Mouse (Mus musculus): ENCODE data around the gene Npat. TPM values are rescaled to one million over a fixed set of nuclear protein-coding genes. Genes with fewer than 3 reads are reported as not detected.

The Npat gene
- total and polyA plus RNA-seq, 2 experiments from 2014 or later: 7.8 to 11.3 TPM

DNA sequence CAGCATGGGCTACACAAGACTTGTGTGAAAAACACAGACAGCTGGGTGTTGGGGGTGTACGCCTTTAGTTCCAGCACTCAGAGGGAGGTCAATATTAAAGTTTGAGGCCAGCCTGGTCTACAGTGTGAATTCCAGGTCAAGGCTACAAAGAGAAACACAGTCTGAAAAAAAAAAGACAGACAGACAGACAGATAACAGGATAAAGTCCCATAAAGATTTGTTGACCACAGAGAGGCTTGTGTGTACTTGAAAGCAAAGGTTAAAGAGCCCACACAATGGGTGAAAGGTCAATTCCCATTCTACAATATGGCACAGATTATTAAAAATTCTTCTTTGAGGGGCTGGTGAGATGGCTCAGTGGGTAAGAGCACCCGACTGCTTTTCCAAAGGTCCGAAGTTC lies 70.3 kb downstream of the Npat start:
- WGBS: 98% methylated on average over 3 of the region's 3 CpGs
- no peak for DNase-seq (ENCODE audit: low spot score)

GRCm38 (mm10) chr9:53607816-53608215 lies 71.0 kb downstream of the Npat start:
- Histone ChIP-seq H3K27me3 (ENCODE audit: insufficient read depth, low read length) (no peaks in the 10 kb centered on the region), H3K36me3 (ENCODE audit: insufficient read depth, low read length) (no peaks in the 10 kb centered on the region), H3K9ac (replicated peaks; ENCODE audit: low read length, poor library complexity, severe bottlenecking) (no peak overlapping the region), H3K4me2 (ENCODE audit: low read depth, low read length, poor library complexity, severe bottlenecking) (no peak overlapping the region), H3K4me3 (ENCODE audit: low read depth, low read length) (no peak overlapping the region), H3K9me3 (ENCODE audit: low read length) (no peaks in the 10 kb centered on the region), H3K27ac (ENCODE audit: low read depth, low read length) (no peak overlapping the region), H3K4me1 (ENCODE audit: insufficient read depth, low read length) (peaks cover 8% of the 10 kb centered on the region; the same call in 1 of the 2 replicates)
- TF ChIP-seq CTCF (IDR thresholded peaks at IDR 0.05): no peak
- no peak for ATAC-seq (ENCODE audit: low FRiP score)
- no peak for DNase-seq (ENCODE audit: low spot score)
- 94% methylated on average over 4 of the region's 4 CpGs for WGBS

More for the DNA sequence above, 70.3 kb downstream of the Npat start:
- Histone ChIP-seq H3K4me3 (ENCODE audit: low read depth, low read length) (no peak overlapping the region), H3K4me1 (ENCODE audit: insufficient read depth, low read length) (peaks cover 8% of the 10 kb centered on the region; the same call in 1 of the 2 replicates), H3K27ac (ENCODE audit: low read depth, low read length) (no peak overlapping the region), H3K4me2 (ENCODE audit: low read depth, low read length, poor library complexity, severe bottlenecking) (no peak overlapping the region), H3K36me3 (ENCODE audit: insufficient read depth, low read length) (no peaks in the 10 kb centered on the region), H3K9me3 (ENCODE audit: low read length) (no peaks in the 10 kb centered on the region), H3K9ac (replicated peaks; ENCODE audit: low read length, poor library complexity, severe bottlenecking) (no peak overlapping the region), H3K27me3 (ENCODE audit: insufficient read depth, low read length) (no peaks in the 10 kb centered on the region)
- no peak for ATAC-seq (ENCODE audit: low FRiP score)
- TF ChIP-seq CTCF (IDR thresholded peaks at IDR 0.05): no peak

GRCm38 (mm10) chr9:53609306-53609967 lies 72.6 kb downstream of the Npat start:
- H3K4me2 ChIP-seq (ENCODE audit: low read depth, low read length, poor library complexity, severe bottlenecking): peak overlapping the region; percentile 80
- WGBS: 69% methylated on average over 12 of the region's 12 CpGs
- no peaks in the 10 kb centered on the region for H3K9me3 ChIP-seq (ENCODE audit: low read length)
- peak overlapping the region; percentile 77 for H3K27ac ChIP-seq (ENCODE audit: low read depth, low read length)
- DNase-seq (ENCODE audit: low spot score) (peak; percentile 28), ATAC-seq (ENCODE audit: low FRiP score) (no peak)
- peak overlapping the region; percentile 78 for H3K4me3 ChIP-seq (ENCODE audit: low read depth, low read length)
- H3K4me1 ChIP-seq (ENCODE audit: insufficient read depth, low read length): peaks cover 8% of the 10 kb centered on the region; the same call in 1 of the 2 replicates
- no peaks in the 10 kb centered on the region for H3K27me3 ChIP-seq (ENCODE audit: insufficient read depth, low read length)
- H3K36me3 ChIP-seq (ENCODE audit: insufficient read depth, low read length): no peaks in the 10 kb centered on the region
- no peak for TF ChIP-seq CTCF (IDR thresholded peaks at IDR 0.05)
- peak overlapping the region; percentile 95 for H3K9ac ChIP-seq (replicated peaks; ENCODE audit: low read length, poor library complexity, severe bottlenecking)

DNA sequence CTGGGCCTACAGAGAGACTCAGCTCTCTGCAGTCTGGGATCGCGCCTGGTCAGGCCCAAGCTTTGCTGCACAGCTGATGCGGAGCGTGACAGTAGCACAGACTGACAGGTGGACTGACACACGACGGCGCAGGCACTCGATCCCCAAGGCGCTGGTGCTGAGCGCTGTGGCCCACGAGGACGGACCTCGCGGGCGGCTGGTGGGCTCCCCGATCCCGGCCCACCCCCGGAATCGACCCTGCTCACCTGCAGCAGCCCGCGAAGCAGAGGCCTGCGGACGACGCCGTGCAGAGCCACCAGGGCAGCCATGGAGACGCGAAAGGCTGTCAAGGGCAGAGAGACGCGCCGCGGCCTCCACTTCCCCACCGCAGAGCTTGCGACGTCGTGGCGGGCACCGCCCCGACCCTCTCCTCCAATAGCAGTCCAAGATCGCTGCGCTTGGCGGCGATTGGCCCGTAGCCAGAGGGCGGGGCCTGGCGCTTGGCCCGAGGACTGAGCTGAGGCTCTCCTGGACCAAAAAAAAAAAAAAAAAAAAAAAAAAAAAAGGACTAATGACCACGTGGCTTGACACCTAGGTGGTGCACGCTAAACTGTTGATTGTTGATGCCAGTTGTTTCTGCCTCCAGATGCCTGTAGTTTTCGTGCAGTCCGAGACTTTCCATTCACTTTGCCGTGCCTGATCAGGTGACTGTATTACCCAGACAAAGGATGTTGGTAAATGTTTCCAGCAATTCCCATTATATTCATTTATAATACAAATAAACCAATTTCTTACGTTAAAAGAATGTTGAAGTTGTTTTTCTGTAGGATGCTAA lies 73.3 kb downstream of the Npat start, which contains the start of gene Acat1:
Gene Acat1 (minus strand): TSS at position 415 of the 814 bp plus-strand sequence.
- H3K9ac ChIP-seq (replicated peaks; ENCODE audit: low read length, poor library complexity, severe bottlenecking): peak within 1 kb of the TSS; percentile 95
- H3K9me3 ChIP-seq (ENCODE audit: low read length): no peaks in the 10 kb centered on the region
- ATAC-seq (ENCODE audit: low FRiP score): peak; percentile 97
- H3K36me3 ChIP-seq (ENCODE audit: insufficient read depth, low read length): peaks cover 1% of the 10 kb centered on the region; the same call in 1 of the 2 replicates
- TF ChIP-seq CTCF (IDR thresholded peaks at IDR 0.05): no peak
- peak within 1 kb of the TSS; percentile 80 for H3K4me2 ChIP-seq (ENCODE audit: low read depth, low read length, poor library complexity, severe bottlenecking)
- peak within 1 kb of the TSS; percentile 78 for H3K4me3 ChIP-seq (ENCODE audit: low read depth, low read length)
- peaks cover 8% of the 10 kb centered on the region; the same call in 1 of the 2 replicates for H3K4me1 ChIP-seq (ENCODE audit: insufficient read depth, low read length)
- peak within 1 kb of the TSS; percentile 77 for H3K27ac ChIP-seq (ENCODE audit: low read depth, low read length)
- WGBS: 2% methylated on average over 48 of the region's 52 CpGs
- H3K27me3 ChIP-seq (ENCODE audit: insufficient read depth, low read length): no peaks in the 10 kb centered on the region
- peak; percentile 96 for DNase-seq (ENCODE audit: low spot score)

GRCm38 (mm10) chr9:53614286-53614685 lies 77.4 kb downstream of the Npat start:
- no peak overlapping the region for H3K4me3 ChIP-seq (ENCODE audit: low read depth, low read length)
- no peaks in the 10 kb centered on the region for H3K4me1 ChIP-seq (ENCODE audit: insufficient read depth, low read length)
- 87% methylated on average over 4 of the region's 4 CpGs for WGBS
- H3K27me3 ChIP-seq (ENCODE audit: insufficient read depth, low read length): no peaks in the 10 kb centered on the region
- H3K27ac ChIP-seq (ENCODE audit: low read depth, low read length): no peak overlapping the region
- no peak for DNase-seq (ENCODE audit: low spot score)
- ATAC-seq (ENCODE audit: low FRiP score): no peak
- H3K9me3 ChIP-seq (ENCODE audit: low read length): no peaks in the 10 kb centered on the region
- H3K9ac ChIP-seq (replicated peaks; ENCODE audit: low read length, poor library complexity, severe bottlenecking): no peak overlapping the region
- TF ChIP-seq CTCF (IDR thresholded peaks at IDR 0.05): no peak
- H3K4me2 ChIP-seq (ENCODE audit: low read depth, low read length, poor library complexity, severe bottlenecking): no peak overlapping the region
- H3K36me3 ChIP-seq (ENCODE audit: insufficient read depth, low read length): peaks cover 16% of the 10 kb centered on the region; the same call in 1 of the 2 replicates

- H3K9me3 ChIP-seq (ENCODE audit: low read length): no peaks in the 10 kb centered on the region
- peaks cover 20% of the 10 kb centered on the region; the same call in 1 of the 2 replicates for H3K36me3 ChIP-seq (ENCODE audit: insufficient read depth, low read length)
- WGBS: 90% methylated on average over 8 of the region's 8 CpGs
- no peak overlapping the region for H3K27ac ChIP-seq (ENCODE audit: low read depth, low read length)
- ATAC-seq (ENCODE audit: low FRiP score) (no peak), DNase-seq (ENCODE audit: low spot score) (no peak)
- H3K4me3 ChIP-seq (ENCODE audit: low read depth, low read length): no peak overlapping the region
- TF ChIP-seq CTCF (IDR thresholded peaks at IDR 0.05): no peak
- no peak overlapping the region for H3K4me2 ChIP-seq (ENCODE audit: low read depth, low read length, poor library complexity, severe bottlenecking)
- H3K4me1 ChIP-seq (ENCODE audit: insufficient read depth, low read length): no peaks in the 10 kb centered on the region
- H3K27me3 ChIP-seq (ENCODE audit: insufficient read depth, low read length): no peaks in the 10 kb centered on the region
- no peak overlapping the region for H3K9ac ChIP-seq (replicated peaks; ENCODE audit: low read length, poor library complexity, severe bottlenecking)
Measured at GRCm38 (mm10) chr9:53615246-53615645, 78.4 kb downstream of the Npat start.

Other genes starting within 250 kb of the Npat start
- gene Exph5, start 235.4 kb upstream of the Npat start, total RNA-seq (2014; rRNA removed): 1.1 and 1.3 TPM in 2 replicates
- gene Exph5, start 235.4 kb upstream of the Npat start, polyA plus RNA-seq (2015; fragmentation: Nextera tagmentation; extraction: Ambion mirVana): 0.16 and 0.20 TPM in 2 replicates
- 5.9 TPM in 2 replicates for gene Kdelc2, start 153.0 kb upstream of the Npat start, total RNA-seq (2014; rRNA removed)
- gene Kdelc2, start 153.0 kb upstream of the Npat start, polyA plus RNA-seq (2015; fragmentation: Nextera tagmentation; extraction: Ambion mirVana): 6.4 and 7.0 TPM in 2 replicates
- 0.71 TPM in 1 of 2 replicates, not detected in the other for gene 4930550C14Rik, start 134.7 kb upstream of the Npat start, total RNA-seq (2014; rRNA removed)
- 0.36 and 0.49 TPM in 2 replicates for gene 4930550C14Rik, start 134.7 kb upstream of the Npat start, polyA plus RNA-seq (2015; fragmentation: Nextera tagmentation; extraction: Ambion mirVana)
- 6.7 and 9.7 TPM in 2 replicates for gene Atm, start 307 bp upstream of the Npat start, total RNA-seq (2014; rRNA removed)
- 3.2 and 4.4 TPM in 2 replicates for gene Atm, start 307 bp upstream of the Npat start, polyA plus RNA-seq (2015; fragmentation: Nextera tagmentation; extraction: Ambion mirVana)
- gene Acat1, start 73.3 kb downstream of the Npat start, total RNA-seq (2014; rRNA removed): 126 and 130 TPM in 2 replicates
- 169 and 182 TPM in 2 replicates for gene Acat1, start 73.3 kb downstream of the Npat start, polyA plus RNA-seq (2015; fragmentation: Nextera tagmentation; extraction: Ambion mirVana)
- 45.3 and 47.0 TPM in 2 replicates for gene Cul5, start 133.0 kb downstream of the Npat start, total RNA-seq (2014; rRNA removed)
- 31.5 and 36.6 TPM in 2 replicates for gene Cul5, start 133.0 kb downstream of the Npat start, polyA plus RNA-seq (2015; fragmentation: Nextera tagmentation; extraction: Ambion mirVana)
- 1.2 and 2.5 TPM in 2 replicates for gene Rab39, start 169.2 kb downstream of the Npat start, total RNA-seq (2014; rRNA removed)
- 0.83 and 1.5 TPM in 2 replicates for gene Rab39, start 169.2 kb downstream of the Npat start, polyA plus RNA-seq (2015; fragmentation: Nextera tagmentation; extraction: Ambion mirVana)
- 14.8 and 15.4 TPM in 2 replicates for gene Slc35f2, start 234.5 kb downstream of the Npat start, total RNA-seq (2014; rRNA removed)
- gene Slc35f2, start 234.5 kb downstream of the Npat start, polyA plus RNA-seq (2015; fragmentation: Nextera tagmentation; extraction: Ambion mirVana): 15.3 and 16.5 TPM in 2 replicates